Mouse (Mus musculus): Measurements from ENCODE around the gene Otc. TPM values are rescaled to one million over a fixed set of nuclear protein-coding genes. Genes with fewer than 3 reads are reported as not detected.

Gene Otc
- polyA plus RNA-seq, 1 experiment: not detected

Other genes with a start within 250 kb of the Otc start
- 1.8 and 2.1 TPM in 2 replicates for gene Srpx, start 134.6 kb upstream of the Otc start, polyA plus RNA-seq (2012; rRNA removed)
- gene Rpgr, start 35.4 kb upstream of the Otc start, polyA plus RNA-seq (2012; rRNA removed): 16.7 and 17.2 TPM in 2 replicates
- gene Tspan7, start 232.9 kb downstream of the Otc start, polyA plus RNA-seq (2012; rRNA removed): 1,738 and 1,925 TPM in 2 replicates

Measured in frontal cortex, adult 2 months (tissue).